Mouse (Mus musculus) brain, embryonic 18.5 days (tissue): ENCODE measurements at regions not wholly inside any gene's neighbourhood (a gene's known extent, or its start where the extent isn't known, plus 50 kb on each side); places are given as distances from the start of the nearest gene placed in this dataset.

Experiments used
- DNase-seq: peaks from one replicate; pipeline ENCODE4 v3.0.0-alpha.2; 2012; ENCODE audit warnings: low read depth, low spot score

DNA sequence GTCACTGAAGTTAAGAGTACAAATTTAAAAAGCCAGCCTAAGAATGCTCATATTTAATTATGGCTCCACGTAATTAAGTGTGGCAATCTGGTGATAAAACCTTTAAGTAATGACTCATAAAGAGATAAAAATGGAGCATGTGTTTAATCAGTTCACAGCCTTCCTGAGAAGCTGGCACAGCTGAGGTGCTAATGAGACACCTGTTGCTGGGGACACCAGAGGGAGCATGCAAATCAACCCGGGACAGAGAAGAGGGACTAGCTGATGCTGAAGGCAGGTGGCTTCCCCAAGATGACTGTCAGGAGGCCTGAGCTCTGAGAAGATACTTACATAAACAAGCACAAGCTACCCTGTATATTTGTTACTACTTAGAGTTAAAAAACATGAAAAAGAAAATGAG, 898.6 kb downstream of the Galc start:
- DNase-seq = peak; percentile 18

DNA sequence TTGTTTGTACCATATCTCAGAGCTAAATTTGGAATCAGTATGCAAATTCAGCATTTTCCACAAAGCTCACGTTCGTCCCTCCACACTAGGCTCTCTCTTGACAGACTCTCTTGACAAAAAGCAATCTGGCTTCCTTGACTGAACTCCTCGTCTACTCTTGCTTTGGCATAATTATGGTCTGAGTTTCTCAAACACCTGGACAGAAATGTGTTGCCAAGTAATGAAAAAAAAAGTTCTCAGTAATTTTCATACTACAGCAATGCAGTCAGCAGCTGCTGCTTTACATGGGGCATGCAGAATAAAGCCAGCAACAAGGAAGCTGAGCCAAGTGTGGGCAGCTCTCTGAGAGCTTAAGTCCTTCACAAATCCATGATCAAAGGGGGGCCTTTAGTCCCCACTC, 932.7 kb downstream of the Galc start:
- DNase-seq = peak; percentile 70

DNA sequence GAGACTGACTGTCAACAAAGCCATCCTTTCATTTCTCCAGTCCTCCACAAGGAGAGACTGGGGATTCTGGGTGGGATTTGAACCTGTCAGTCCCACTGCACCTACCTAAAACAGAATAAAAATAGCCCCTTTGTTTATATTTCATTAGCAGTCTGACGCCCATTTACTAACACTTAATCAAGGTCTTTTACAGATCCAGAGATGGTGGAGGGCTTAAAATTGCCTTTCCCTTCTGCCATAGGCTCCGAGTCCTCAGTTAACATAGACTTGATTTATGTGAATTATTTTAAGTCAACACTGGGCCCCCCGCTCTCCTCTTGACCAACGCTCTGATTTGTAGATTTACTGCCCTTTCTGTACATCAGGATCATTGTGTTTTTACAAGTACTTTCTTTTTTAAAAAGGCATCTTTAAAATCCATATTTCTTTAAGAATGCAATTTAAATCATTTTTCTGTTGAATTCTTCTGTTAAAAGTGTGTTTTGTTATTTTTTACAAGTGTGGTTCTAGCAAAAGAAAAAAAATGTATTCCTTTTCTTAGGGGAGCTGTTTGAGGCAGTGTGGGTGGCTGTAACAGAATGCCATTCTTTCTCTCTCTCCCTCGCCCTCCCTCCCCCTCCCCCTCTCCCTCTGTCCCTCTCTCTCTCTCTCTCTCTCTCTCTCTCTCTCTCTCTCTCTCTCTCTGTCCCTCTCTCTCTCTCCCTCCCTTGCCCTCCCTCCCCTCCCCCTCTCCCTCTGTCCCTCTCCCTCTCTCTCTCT, 946.8 kb downstream of the Galc start:
- DNase-seq = no peak

DNA sequence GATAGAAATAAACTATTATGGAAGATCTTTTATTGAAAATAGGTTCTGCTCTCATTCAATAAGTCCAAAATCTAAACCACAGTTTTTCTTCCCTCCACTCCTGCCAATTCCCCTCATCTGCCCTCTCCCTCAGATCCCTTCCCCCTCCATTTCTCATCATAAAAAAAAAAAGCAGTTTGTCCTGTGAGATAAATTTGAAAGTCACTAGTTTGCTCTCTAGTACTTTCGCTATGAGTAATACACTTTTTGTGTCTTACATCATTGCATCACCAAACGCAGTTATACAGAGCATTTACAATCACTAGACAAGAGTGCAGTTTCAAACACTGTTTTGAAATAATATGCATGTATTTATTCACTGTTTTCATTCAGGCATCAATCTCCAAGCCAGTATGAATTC, 980.5 kb downstream of the Galc start:
- no peak for DNase-seq

DNA sequence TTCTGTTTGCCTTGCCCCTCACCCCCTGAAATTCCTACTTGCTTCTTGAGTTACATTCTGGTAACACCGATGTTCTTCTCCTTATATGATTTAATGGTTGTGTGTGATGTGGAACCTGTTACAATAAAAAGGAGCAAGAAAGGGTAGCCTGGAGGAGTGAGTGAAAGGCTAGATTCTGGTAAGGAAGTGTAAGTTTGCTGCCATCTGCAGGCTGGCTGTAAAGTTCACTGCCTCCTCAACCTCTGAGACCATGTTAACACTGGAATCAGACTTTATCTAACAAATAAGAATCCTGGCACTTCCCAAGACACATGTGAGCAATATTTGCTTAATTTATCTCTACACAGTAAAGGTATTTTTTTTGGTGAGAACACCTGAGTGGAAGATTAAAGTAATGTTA, 980.9 kb downstream of the Galc start:
- DNase-seq = no peak
